Mouse (Mus musculus): Measurements from ENCODE around the gene Prss8. TPM values are rescaled to one million over a fixed set of nuclear protein-coding genes. Genes with fewer than 3 reads are reported as not detected.

Prss8 gene
- total and polyA plus RNA-seq, 3 experiments, result 0.12 to 0.21 TPM; not detected in 1

DNA sequence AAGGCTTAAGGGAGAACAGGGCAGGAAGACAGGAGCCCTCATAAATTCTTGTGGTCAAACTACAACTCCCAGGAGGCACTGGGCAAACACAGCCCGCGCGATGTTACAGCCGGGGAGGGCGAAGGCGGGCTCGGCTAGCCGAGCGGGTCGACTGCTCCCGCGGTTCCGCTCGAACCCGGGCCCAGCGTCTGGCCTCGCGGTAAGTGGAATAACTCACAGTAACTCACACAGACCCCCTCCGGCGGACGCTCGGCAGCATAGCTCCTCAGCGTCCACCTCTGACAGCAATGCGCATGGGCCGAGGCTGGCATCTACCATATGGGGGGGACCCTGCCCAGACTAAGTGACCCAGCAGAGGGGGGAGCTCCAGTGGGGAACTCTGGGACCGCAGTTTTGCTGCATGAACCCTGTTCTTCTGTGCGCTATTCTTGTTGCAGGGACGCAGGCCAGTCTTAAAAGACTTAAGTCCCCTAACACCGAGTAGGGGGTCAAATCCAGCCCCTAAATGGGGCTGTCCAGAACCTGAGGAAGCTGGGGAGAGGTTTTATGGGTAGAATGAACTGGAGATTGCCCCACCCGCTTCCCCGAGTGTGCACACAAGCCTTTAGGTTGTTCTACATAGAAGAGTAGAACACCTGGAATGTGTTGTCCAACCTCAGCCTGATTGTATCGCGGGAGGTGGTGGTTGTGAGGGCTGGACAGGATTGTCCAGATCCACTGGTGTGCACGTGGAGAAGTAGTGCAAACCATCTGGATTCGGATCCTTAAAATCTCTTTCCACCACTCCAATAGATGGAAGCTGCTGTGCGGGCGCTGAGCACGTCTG is 25.7 kb downstream of the Prss8 start, which contains the start of gene Bckdk:
TSS of gene Bckdk (plus strand) at position 112 of the 826 bp plus-strand sequence.
- peak; percentile 90 for DNase-seq (ENCODE audit: low read depth, low spot score)
- Histone ChIP-seq H3K9ac (ENCODE audit: control insufficient read depth, low read depth, low read length, poor library complexity, severe bottlenecking) (peak within 1 kb of the TSS; percentile 92), H3K36me3 (ENCODE audit: control insufficient read depth in 1 of 2, insufficient read depth in 2 of 2, low read length in 2 of 2) (peaks cover 0 to 12% of the 10 kb centered on the region in 2 experiments; a peak in 2 of 4 replicates), H3K27me3 (ENCODE audit: control insufficient read depth in 1 of 2, insufficient read depth in 2 of 2, low read length in 2 of 2) (no peaks in the 10 kb centered on the region), H3K9me3 (replicated peaks; ENCODE audit: insufficient read depth, low read length) (no peaks in the 10 kb centered on the region), H3K4me3 (ENCODE audit: control insufficient read depth in 1 of 2, insufficient read depth in 1 of 2, low read depth in 2 of 2, low read length in 2 of 2) (peak within 1 kb of the TSS; percentile 60 to 75), H3K79me2 (ENCODE audit: control insufficient read depth, insufficient read depth, low read length, poor library complexity) (peaks cover 3% of the 10 kb centered on the region; the same call in 1 of the 2 replicates), H3K4me1 (ENCODE audit: control insufficient read depth in 1 of 2, insufficient read depth in 2 of 2, low read length in 2 of 2) (peaks cover 7 to 22% of the 10 kb centered on the region in 2 experiments), H3K27ac (ENCODE audit: control insufficient read depth, low read depth, low read length) (peak within 1 kb of the TSS; percentile 58)
- TF ChIP-seq MEF2A (IDR thresholded peaks at IDR 0.05; ENCODE audit: extremely low read depth, insufficient replicate concordance, low read depth, low read length, poor library complexity, severe bottlenecking) (no peak), MXI1 (IDR thresholded peaks at IDR 0.05; ENCODE audit: low read depth, low read length) (peak; percentile 67), ELF1 (IDR thresholded peaks at IDR 0.05; ENCODE audit: low read depth, low read length) (0 out of 2 replicates have a peak, but pooled peaks have one; percentile 12), SIN3A (IDR thresholded peaks at IDR 0.05; ENCODE audit: low read length) (peak; percentile 76), TCF12 (IDR thresholded peaks at IDR 0.05; ENCODE audit: low read depth, low read length) (no peak; the same call in 1 of the 2 replicates), BHLHE40 (IDR thresholded peaks at IDR 0.05; ENCODE audit: borderline replicate concordance, low read depth, low read length) (no peak), UBTF (IDR thresholded peaks at IDR 0.05; ENCODE audit: borderline replicate concordance, insufficient read depth, low read depth, low read length) (no peak), KAT2A (conservative IDR thresholded peaks at IDR 0.05; ENCODE audit: low read depth, low read length) (no peak; the same call in 1 of the 2 replicates), CHD1 (IDR thresholded peaks at IDR 0.05; ENCODE audit: low read depth, low read length) (peak; percentile 96), POLR2AphosphoS2 (IDR thresholded peaks at IDR 0.05; ENCODE audit: low read length) (0 out of 2 replicates have a peak, but pooled peaks have one; percentile 44), ETS1 (IDR thresholded peaks at IDR 0.05; ENCODE audit: low read depth, low read length) (no peak), E2F4 (IDR thresholded peaks at IDR 0.05; ENCODE audit: borderline replicate concordance, low read depth, low read length) (no peak; the same call in 1 of the 2 replicates), MYB (IDR thresholded peaks at IDR 0.05; ENCODE audit: low read depth, low read length) (no peak), GABPA (IDR thresholded peaks at IDR 0.05; ENCODE audit: low read depth, low read length) (no peak), ZKSCAN1 (IDR thresholded peaks at IDR 0.05; ENCODE audit: low read depth, low read length) (no peak), NRF1 (IDR thresholded peaks at IDR 0.05; ENCODE audit: insufficient read depth, low read depth, low read length, poor library complexity, severe bottlenecking) (peak; percentile 64), RAD21 (IDR thresholded peaks at IDR 0.05; ENCODE audit: low read depth, low read length) (no peak), GATA1 (IDR thresholded peaks at IDR 0.05; ENCODE audit: low read depth, low read length) (no peak), ZNF384 (IDR thresholded peaks at IDR 0.05; ENCODE audit: low read depth, low read length) (no peak), NELFE (IDR thresholded peaks at IDR 0.05; ENCODE audit: low read depth, low read length) (peak; percentile 85), JUND (IDR thresholded peaks at IDR 0.05; ENCODE audit: low read depth, low read length) (no peak), HCFC1 (IDR thresholded peaks at IDR 0.05; ENCODE audit: low read depth, low read length) (peak; percentile 97), RCOR1 (IDR thresholded peaks at IDR 0.05; ENCODE audit: low read depth, low read length) (no peak), POLR2A (IDR thresholded peaks at IDR 0.05; ENCODE audit: control insufficient read depth in 1 of 2, insufficient read depth in 1 of 2, low read depth in 1 of 2, low read length in 2 of 2, poor library complexity in 1 of 2) (peak; percentile 84 to 91; a peak in 3 of 4 replicates), MAX (IDR thresholded peaks at IDR 0.05; ENCODE audit: low read length) (no peak; the same call in 1 of the 2 replicates), CHD2 (IDR thresholded peaks at IDR 0.05; ENCODE audit: low read length) (peak; percentile 95), ZMIZ1 (IDR thresholded peaks at IDR 0.05; ENCODE audit: low read depth, low read length) (0 out of 2 replicates have a peak, but pooled peaks have one; percentile 62), ZC3H11A (IDR thresholded peaks at IDR 0.05; ENCODE audit: low read depth, low read length) (no peak), CTCF (IDR thresholded peaks at IDR 0.05 in 2 of 3, conservative IDR thresholded peaks at IDR 0.05 in 1 of 3; ENCODE audit: control insufficient read depth in 1 of 3, insufficient read depth in 1 of 3, low read depth in 2 of 3, low read length in 3 of 3, poor library complexity in 1 of 3, severe bottlenecking in 1 of 3) (no peak), MYC (IDR thresholded peaks at IDR 0.05; ENCODE audit: low read depth, low read length) (no peak), TBP (IDR thresholded peaks at IDR 0.05; ENCODE audit: low read depth, low read length) (no peak), MAFK (IDR thresholded peaks at IDR 0.05; ENCODE audit: borderline replicate concordance, low read depth, low read length) (no peak), SMC3 (IDR thresholded peaks at IDR 0.05; ENCODE audit: low read depth, low read length) (no peak), USF1 (IDR thresholded peaks at IDR 0.05; ENCODE audit: low read depth, low read length) (no peak), USF2 (IDR thresholded peaks at IDR 0.05; ENCODE audit: borderline replicate concordance in 1 of 2, insufficient read depth in 1 of 2, low read depth in 1 of 2, low read length in 2 of 2) (no peak)
